Mouse (Mus musculus): Measurements from ENCODE around the gene Setx.

Gene Setx

GRCm38 (mm10) chr2:29217897-29218296 lies 93.9 kb downstream of the Setx start:
- no peak for DNase-seq (ENCODE audit: low read depth, low spot score)

DNA sequence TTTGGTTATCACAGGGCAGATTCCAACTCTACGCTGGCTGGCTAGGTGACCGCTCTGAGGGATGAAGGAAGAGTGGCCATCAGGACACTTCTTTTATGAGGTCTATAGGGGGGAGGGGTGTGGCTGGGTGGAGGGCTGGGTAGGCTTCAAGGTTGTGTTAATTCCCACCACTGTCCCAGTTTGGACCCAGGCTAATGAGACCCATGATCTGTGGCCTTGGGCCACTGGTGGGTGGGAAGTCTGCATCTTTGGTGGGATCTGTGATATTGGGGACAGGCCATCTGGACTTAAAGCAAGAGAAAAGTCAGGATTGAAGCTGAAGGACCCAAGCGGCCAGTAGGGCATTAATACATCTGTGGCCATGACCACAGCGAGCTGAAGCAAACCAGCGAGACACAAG lies 94.8 kb downstream of the Setx start:
- DNase-seq (ENCODE audit: low read depth, low spot score): no peak

GRCm38 (mm10) chr2:29222302-29222701 lies 98.3 kb downstream of the Setx start:
- no peak for DNase-seq (ENCODE audit: low read depth, low spot score)

GRCm38 (mm10) chr2:29223591-29224262 lies 99.7 kb downstream of the Setx start:
- DNase-seq (ENCODE audit: low read depth, low spot score): no peak

GRCm38 (mm10) chr2:29226671-29227070 lies 102.7 kb downstream of the Setx start:
- no peak for DNase-seq (ENCODE audit: low read depth, low spot score)

DNA sequence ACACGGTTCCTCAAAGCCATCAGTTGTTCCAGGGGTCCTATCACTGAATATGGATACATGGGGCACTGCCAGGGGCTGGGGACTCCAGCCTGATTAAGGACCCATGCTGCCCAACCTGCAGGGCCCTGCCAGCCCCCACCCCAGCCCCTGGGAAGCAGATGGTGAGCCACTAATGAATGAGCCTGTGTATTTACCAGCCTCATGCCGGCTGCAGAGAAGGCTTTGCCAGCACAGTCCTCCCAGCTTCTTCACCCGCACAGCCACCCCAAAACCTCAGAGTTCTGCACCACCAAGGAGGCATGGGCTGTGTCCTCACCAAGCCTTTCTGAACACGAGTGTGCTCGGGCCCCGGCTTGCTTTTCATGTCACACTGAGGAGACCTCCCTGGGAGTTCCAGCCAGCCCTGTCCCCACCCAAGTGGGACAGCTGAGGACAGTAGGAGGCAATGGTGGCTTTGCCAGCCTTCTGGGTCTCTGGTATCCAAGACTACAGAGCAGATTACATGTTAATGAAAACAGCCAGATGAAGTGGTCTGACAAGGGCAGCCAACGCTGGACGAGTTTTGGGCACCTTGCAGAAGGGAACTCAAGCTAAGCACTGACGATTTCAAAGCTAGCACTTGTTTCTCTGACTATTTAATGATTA lies 106.3 kb downstream of the Setx start:
- DNase-seq (ENCODE audit: low read depth, low spot score): no peak

Data from embryo, embryonic 11.5 days (tissue).